Mouse (Mus musculus): ENCODE results near the gene Qtrt1. TPM values are rescaled to one million over a fixed set of nuclear protein-coding genes. Genes with fewer than 3 reads are reported as not detected.

Gene Qtrt1
- total and polyA plus RNA-seq, 3 experiments, result 48.1 to 57.8 (median 56.8) TPM

GRCm38 (mm10) chr9:21379195-21379594 lies 32.4 kb upstream of the Qtrt1 start:
- Histone ChIP-seq H3K9me3 (replicated peaks; ENCODE audit: low read length) (no peaks in the 10 kb centered on the region), H3K79me2 (replicated peaks; ENCODE audit: control insufficient read depth, extremely low read depth, insufficient read depth, poor library complexity, severe bottlenecking) (peaks cover 100% of the 10 kb centered on the region), H3K36me3 (replicated peaks in 1 of 2; ENCODE audit: control insufficient read depth in 1 of 2, insufficient read depth in 1 of 2, low read length in 1 of 2) (peaks cover 49 to 88% of the 10 kb centered on the region in 2 experiments), H3K9ac (ENCODE audit: insufficient read depth, low read depth) (no peak overlapping the region), H3K4me2 (ENCODE audit: insufficient read depth, low read depth, poor library complexity, severe bottlenecking) (no peak overlapping the region), H3K4me1 (ENCODE audit: control insufficient read depth in 1 of 2, insufficient read depth in 2 of 2) (peaks cover 0 to 11% of the 10 kb centered on the region in 2 experiments; a peak in 2 of 4 replicates), H3K27me3 (replicated peaks) (no peaks in the 10 kb centered on the region), H3K4me3 (replicated peaks in 1 of 3; ENCODE audit: low read depth in 2 of 3, low read length in 2 of 3, poor library complexity in 1 of 3) (no peak overlapping the region), H3K27ac (ENCODE audit: insufficient read depth, low read depth) (no peak overlapping the region)
- dilution Hi-C loops (cut with MboI; ENCODE audit: extremely low pct_ligation_motif_present, extremely low pct_unique_long_range_greater_than_20kb, low sequenced_read_pairs), result no loop called here
- in situ Hi-C loops (cut with MboI; ENCODE audit: low pct_ligation_motif_present, low pct_unique_long_range_greater_than_20kb, low sequenced_read_pairs), result no loop called here
- TF ChIP-seq CHD2 (IDR thresholded peaks at IDR 0.05; ENCODE audit: low read length) (no peak), TBP (conservative IDR thresholded peaks at IDR 0.05; ENCODE audit: low read depth, low read length) (no peak), ETS1 (conservative IDR thresholded peaks at IDR 0.05; ENCODE audit: low read depth, low read length) (no peak), NELFE (IDR thresholded peaks at IDR 0.05; ENCODE audit: low read depth, low read length) (no peak), UBTF (IDR thresholded peaks at IDR 0.05; ENCODE audit: low read depth, low read length) (no peak)
- DNase-seq (ENCODE audit: extremely low read depth), result no peak

- no peak overlapping the region for H3K4me2 ChIP-seq (ENCODE audit: insufficient read depth, low read depth, poor library complexity, severe bottlenecking)
- H3K4me3 ChIP-seq (replicated peaks in 1 of 3; ENCODE audit: low read depth in 2 of 3, low read length in 2 of 3, poor library complexity in 1 of 3), result no peak overlapping the region
- in situ Hi-C loops (cut with MboI; ENCODE audit: low pct_ligation_motif_present, low pct_unique_long_range_greater_than_20kb, low sequenced_read_pairs), result no loop called here
- no peaks in the 10 kb centered on the region for H3K27me3 ChIP-seq (replicated peaks)
- no peak overlapping the region for H3K27ac ChIP-seq (ENCODE audit: insufficient read depth, low read depth)
- no peak overlapping the region for H3K9ac ChIP-seq (ENCODE audit: insufficient read depth, low read depth)
- peaks cover 0 to 11% of the 10 kb centered on the region in 2 experiments; a peak in 1 of 4 replicates for H3K4me1 ChIP-seq (ENCODE audit: control insufficient read depth in 1 of 2, insufficient read depth in 2 of 2)
- TF ChIP-seq BHLHE40 (IDR thresholded peaks at IDR 0.05; ENCODE audit: low read depth, low read length) (no peak), MAX (IDR thresholded peaks at IDR 0.05; ENCODE audit: low read length) (no peak), RAD21 (IDR thresholded peaks at IDR 0.05; ENCODE audit: low read depth, low read length) (no peak), POLR2A (IDR thresholded peaks at IDR 0.05; ENCODE audit: low read depth, low read length) (no peak), ZMIZ1 (IDR thresholded peaks at IDR 0.05; ENCODE audit: low read depth, low read length) (no peak), RCOR1 (conservative IDR thresholded peaks at IDR 0.05; ENCODE audit: low read depth, low read length) (no peak), E2F4 (IDR thresholded peaks at IDR 0.05; ENCODE audit: insufficient replicate concordance, low read depth, low read length) (no peak), ETS1 (conservative IDR thresholded peaks at IDR 0.05; ENCODE audit: low read depth, low read length) (no peak), SIN3A (IDR thresholded peaks at IDR 0.05; ENCODE audit: low read length) (no peak), EP300 (IDR thresholded peaks at IDR 0.05; ENCODE audit: low read length) (no peak), GABPA (IDR thresholded peaks at IDR 0.05; ENCODE audit: insufficient replicate concordance, low read depth, low read length) (no peak), MYC (IDR thresholded peaks at IDR 0.05; ENCODE audit: low read depth, low read length) (no peak), MEF2A (IDR thresholded peaks at IDR 0.05; ENCODE audit: borderline replicate concordance, low read depth, low read length) (no peak), NELFE (IDR thresholded peaks at IDR 0.05; ENCODE audit: low read depth, low read length) (no peak), CHD2 (IDR thresholded peaks at IDR 0.05; ENCODE audit: low read length) (no peak)
- no peak for DNase-seq (ENCODE audit: extremely low read depth)
- H3K9me3 ChIP-seq (replicated peaks; ENCODE audit: low read length), result no peaks in the 10 kb centered on the region
- dilution Hi-C loops (cut with MboI; ENCODE audit: extremely low pct_ligation_motif_present, extremely low pct_unique_long_range_greater_than_20kb, low sequenced_read_pairs), result no loop called here
- H3K36me3 ChIP-seq (replicated peaks in 1 of 2; ENCODE audit: control insufficient read depth in 1 of 2, insufficient read depth in 1 of 2, low read length in 1 of 2), result peaks cover 42 to 88% of the 10 kb centered on the region in 2 experiments
- peaks cover 97% of the 10 kb centered on the region for H3K79me2 ChIP-seq (replicated peaks; ENCODE audit: control insufficient read depth, extremely low read depth, insufficient read depth, poor library complexity, severe bottlenecking)
Measured at GRCm38 (mm10) chr9:21380868-21381267, 30.8 kb upstream of the Qtrt1 start.

Data from CH12.LX (cell line).